In the genomic region with DNA sequence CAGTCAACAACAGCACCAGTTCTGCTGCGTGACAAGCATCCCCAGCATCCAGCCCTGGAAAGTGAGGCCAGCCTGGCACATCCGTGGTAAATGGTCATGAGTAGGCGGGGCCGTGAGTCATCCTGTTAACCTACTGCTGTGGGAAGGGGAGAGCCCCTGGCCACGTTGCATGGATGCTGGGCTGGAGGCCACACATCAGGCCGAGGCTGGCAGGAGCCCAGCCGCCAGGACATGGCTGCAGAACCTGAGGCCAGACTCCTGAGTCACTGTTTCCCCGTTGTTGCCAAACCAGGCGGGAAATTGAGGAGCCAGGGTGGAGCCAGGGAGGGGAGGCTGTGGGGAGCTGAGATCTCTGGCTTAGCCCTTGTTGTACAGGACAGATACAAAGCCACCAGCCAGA, we compare ENCODE assay signal across 14 mouse cellular contexts. TPM values are rescaled to one million over a fixed set of nuclear protein-coding genes. Genes with fewer than 3 reads are reported as not detected.
DNase-seq lines count a peak whose midpoint lies in the region; ATAC-seq and TF ChIP-seq lines count a peak whose summit lies in the region.
"Had no signal": no experiment of that assay in that cellular context is flagged by ENCODE, and none has a peak within 500 bp of the region (broad histone marks: within the 10 kb centered on the region; RNA-seq: fewer than 3 reads in every experiment).

No protein-coding gene starts in this region.

- TF ChIP-seq EP300 in liver, postnatal 0 days (IDR thresholded peaks at IDR 0.05; ENCODE audit: low read depth) = no peak

- peaks cover 6% of the 10 kb centered on the region for H3K4me1 ChIP-seq in liver, postnatal 0 days (ENCODE audit: insufficient read depth)
- H3K4me1 ChIP-seq in intestine, postnatal 0 days (replicated peaks; ENCODE audit: control insufficient read depth, insufficient read depth, low read length) = no peaks in the 10 kb centered on the region
- no peaks in the 10 kb centered on the region for H3K4me1 ChIP-seq in hindbrain, embryonic 14.5 days (replicated peaks; ENCODE audit: control insufficient read depth, insufficient read depth, low read length)
- H3K4me1 ChIP-seq: forebrain, embryonic 13.5 days; hindbrain, embryonic 15.5 days had no signal

- no peak for DNase-seq in liver, postnatal 0 days
- DNase-seq in liver = no peak
- DNase-seq in adrenal gland, postnatal 25 days = peak; percentile 73
- peak; percentile 84 to 88 for DNase-seq in heart, adult 9 months (ENCODE audit: low spot score in 2 of 2)
- DNase-seq in lung, postnatal 4 days = peak; percentile 51 to 78
- no peak for DNase-seq in embryo, embryonic 10.5 days (ENCODE audit: low spot score)
- no peak for DNase-seq in hindbrain, embryonic 14.5 days (ENCODE audit: low spot score)
- DNase-seq: cerebellum, postnatal 25 days had no signal

- H3K27me3 ChIP-seq in liver, postnatal 0 days (ENCODE audit: insufficient read depth, low read length) = no peaks in the 10 kb centered on the region
- H3K27me3 ChIP-seq in intestine, postnatal 0 days (replicated peaks; ENCODE audit: control insufficient read depth, insufficient read depth, low read length) = no peaks in the 10 kb centered on the region
- H3K27me3 ChIP-seq in hindbrain, embryonic 14.5 days (ENCODE audit: control insufficient read depth, insufficient read depth, low read length) = no peaks in the 10 kb centered on the region
- H3K27me3 ChIP-seq: forebrain, embryonic 13.5 days; hindbrain, embryonic 15.5 days had no signal

- TF ChIP-seq CTCF in liver, postnatal 0 days (IDR thresholded peaks at IDR 0.05; ENCODE audit: low read depth) = no peak
- TF ChIP-seq CTCF in intestine, postnatal 0 days (IDR thresholded peaks at IDR 0.05; ENCODE audit: low read depth) = no peak

- 0 out of 2 replicates have a peak, but pooled peaks have one; percentile 12 for ATAC-seq in liver, postnatal 0 days
- ATAC-seq in intestine, postnatal 0 days = no peak
- ATAC-seq in hindbrain, embryonic 14.5 days (ENCODE audit: low FRiP score) = no peak
- ATAC-seq: forebrain, embryonic 13.5 days had no signal

- no peak overlapping the region for H3K9ac ChIP-seq in liver, postnatal 0 days (replicated peaks)
- H3K9ac ChIP-seq in intestine, postnatal 0 days (ENCODE audit: low read depth, low read length) = no peak overlapping the region
- no peak overlapping the region for H3K9ac ChIP-seq in hindbrain, embryonic 14.5 days
- H3K9ac ChIP-seq: forebrain, embryonic 13.5 days; hindbrain, embryonic 15.5 days had no signal

- no peaks in the 10 kb centered on the region for H3K9me3 ChIP-seq in liver, postnatal 0 days (ENCODE audit: low read length)
- no peaks in the 10 kb centered on the region for H3K9me3 ChIP-seq in intestine, postnatal 0 days (ENCODE audit: control insufficient read depth)
- no peaks in the 10 kb centered on the region for H3K9me3 ChIP-seq in hindbrain, embryonic 14.5 days (ENCODE audit: control insufficient read depth, low read length)
- H3K9me3 ChIP-seq: forebrain, embryonic 13.5 days; hindbrain, embryonic 15.5 days had no signal

- 54% methylated on average over 9 of the region's 9 CpGs for WGBS in liver, postnatal 0 days (ENCODE audit: insufficient replicate concordance)
- 52% methylated on average over 9 of the region's 9 CpGs for WGBS in intestine, postnatal 0 days
- WGBS in hindbrain, embryonic 14.5 days = 68% methylated on average over 9 of the region's 9 CpGs

- H3K36me3 ChIP-seq in liver, postnatal 0 days (replicated peaks; ENCODE audit: insufficient read depth, low read length) = no peaks in the 10 kb centered on the region; the same call in 1 of the 2 replicates
- no peaks in the 10 kb centered on the region for H3K36me3 ChIP-seq in intestine, postnatal 0 days (ENCODE audit: control insufficient read depth, insufficient read depth)
- H3K36me3 ChIP-seq in hindbrain, embryonic 14.5 days (replicated peaks; ENCODE audit: control insufficient read depth, insufficient read depth) = no peaks in the 10 kb centered on the region
- H3K36me3 ChIP-seq: hindbrain, embryonic 15.5 days had no signal

- no peak overlapping the region for H3K27ac ChIP-seq in liver, postnatal 0 days (ENCODE audit: low read depth)
- H3K27ac ChIP-seq in intestine, postnatal 0 days (ENCODE audit: low read depth, low read length) = no peak overlapping the region
- no peak overlapping the region for H3K27ac ChIP-seq in hindbrain, embryonic 14.5 days
- H3K27ac ChIP-seq: forebrain, embryonic 13.5 days; hindbrain, embryonic 15.5 days; layer of hippocampus, adult 2 months had no signal

- H3K4me2 ChIP-seq in liver, postnatal 0 days (ENCODE audit: low read depth, low read length) = no peak overlapping the region
- H3K4me2 ChIP-seq in intestine, postnatal 0 days (replicated peaks; ENCODE audit: low read depth) = no peak overlapping the region
- no peak overlapping the region for H3K4me2 ChIP-seq in hindbrain, embryonic 14.5 days (replicated peaks)
- H3K4me2 ChIP-seq: forebrain, embryonic 13.5 days; hindbrain, embryonic 15.5 days; liver, embryonic 11.5 days; midbrain, embryonic 11.5 days had no signal

- H3K4me3 ChIP-seq in liver, postnatal 0 days (ENCODE audit: low read depth, low read length) = no peak overlapping the region
- H3K4me3 ChIP-seq in intestine, postnatal 0 days (ENCODE audit: low read depth, low read length) = no peak overlapping the region
- no peak overlapping the region for H3K4me3 ChIP-seq in hindbrain, embryonic 14.5 days (replicated peaks; ENCODE audit: low read length)
- H3K4me3 ChIP-seq: forebrain, embryonic 13.5 days; hindbrain, embryonic 15.5 days; layer of hippocampus, adult 2 months had no signal

RNA-seq across cellular contexts. Expression of gene Snai1, which starts 36.8 kb away (rescaled TPM):
- 1.6 and 2.3 TPM in 2 replicates for polyA plus RNA-seq in liver, postnatal 0 days (2015; fragmentation: Nextera tagmentation; extraction: Ambion mirVana)
- 12.8 and 13.0 TPM in 2 replicates for total RNA-seq in adrenal gland, postnatal 25 days (2021)
- polyA plus RNA-seq in intestine, postnatal 0 days (2015; fragmentation: Nextera tagmentation; extraction: Ambion mirVana) = 5.4 and 8.0 TPM in 2 replicates
- 5.5 and 7.5 TPM in 2 replicates for polyA plus RNA-seq in hindbrain, embryonic 14.5 days (2014; fragmentation: Nextera tagmentation; extraction: Ambion mirVana)

RNA-seq across cellular contexts. Expression of gene Ube2v1, which starts 57.1 kb away (rescaled TPM):
- polyA plus RNA-seq in liver, postnatal 0 days (2015; fragmentation: Nextera tagmentation; extraction: Ambion mirVana) = 122 TPM in 2 replicates
- total RNA-seq in adrenal gland, postnatal 25 days (2021) = 187 and 190 TPM in 2 replicates
- polyA plus RNA-seq in intestine, postnatal 0 days (2015; fragmentation: Nextera tagmentation; extraction: Ambion mirVana) = 173 and 174 TPM in 2 replicates
- polyA plus RNA-seq in hindbrain, embryonic 14.5 days (2014; fragmentation: Nextera tagmentation; extraction: Ambion mirVana) = 302 and 313 TPM in 2 replicates

Comparison
In these comparisons a context has a peak if more than half of its experiments do, and no peak if none do; other contexts are left out.
1. DNase-seq: peak in adrenal gland, postnatal 25 days (single experiment), heart, adult 9 months (2 of 2) and lung, postnatal 4 days (2 of 2); none in liver, postnatal 0 days (single experiment), liver (single experiment), embryo, embryonic 10.5 days (single experiment) and hindbrain, embryonic 14.5 days (single experiment).